Mouse (Mus musculus) neural tube, embryonic 10.5 days (tissue): ENCODE measurements around the gene Cirbp.

Source experiments
- DNase-seq: peaks from one replicate; pipeline ENCODE4 v3.0.0-alpha.2; 2017; ENCODE audit warnings: low spot score; ENCODE audit errors: extremely low spot score

The Cirbp gene

DNA sequence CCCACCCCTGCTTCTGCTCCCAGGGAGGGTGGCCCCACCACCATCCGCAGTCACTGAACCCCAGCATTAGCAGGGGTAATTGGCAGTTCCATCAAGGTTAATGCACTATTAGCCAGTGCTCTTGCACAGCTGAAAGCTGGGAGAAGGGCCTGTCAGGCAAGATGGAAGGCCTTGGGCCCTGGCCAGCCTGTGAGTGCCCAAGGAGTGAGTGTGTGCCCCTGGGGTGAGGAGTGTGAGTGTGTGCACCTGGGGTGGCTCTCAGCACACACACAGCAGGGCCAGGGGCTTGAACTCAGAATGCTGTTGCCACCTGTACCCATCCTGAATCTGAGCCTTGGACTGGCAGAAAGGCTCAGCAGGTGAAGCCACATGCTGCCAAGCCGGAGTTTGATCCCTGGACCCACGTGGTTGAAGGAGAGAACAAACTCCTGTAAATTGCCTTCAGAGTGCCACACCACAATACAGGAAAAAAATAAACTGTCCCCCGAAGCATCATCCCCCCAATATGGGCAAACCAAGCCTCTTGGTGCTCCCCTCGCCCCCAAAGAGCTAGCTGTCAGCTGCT, 10.6 kb downstream of the Cirbp start:
- no peak for DNase-seq

DNA sequence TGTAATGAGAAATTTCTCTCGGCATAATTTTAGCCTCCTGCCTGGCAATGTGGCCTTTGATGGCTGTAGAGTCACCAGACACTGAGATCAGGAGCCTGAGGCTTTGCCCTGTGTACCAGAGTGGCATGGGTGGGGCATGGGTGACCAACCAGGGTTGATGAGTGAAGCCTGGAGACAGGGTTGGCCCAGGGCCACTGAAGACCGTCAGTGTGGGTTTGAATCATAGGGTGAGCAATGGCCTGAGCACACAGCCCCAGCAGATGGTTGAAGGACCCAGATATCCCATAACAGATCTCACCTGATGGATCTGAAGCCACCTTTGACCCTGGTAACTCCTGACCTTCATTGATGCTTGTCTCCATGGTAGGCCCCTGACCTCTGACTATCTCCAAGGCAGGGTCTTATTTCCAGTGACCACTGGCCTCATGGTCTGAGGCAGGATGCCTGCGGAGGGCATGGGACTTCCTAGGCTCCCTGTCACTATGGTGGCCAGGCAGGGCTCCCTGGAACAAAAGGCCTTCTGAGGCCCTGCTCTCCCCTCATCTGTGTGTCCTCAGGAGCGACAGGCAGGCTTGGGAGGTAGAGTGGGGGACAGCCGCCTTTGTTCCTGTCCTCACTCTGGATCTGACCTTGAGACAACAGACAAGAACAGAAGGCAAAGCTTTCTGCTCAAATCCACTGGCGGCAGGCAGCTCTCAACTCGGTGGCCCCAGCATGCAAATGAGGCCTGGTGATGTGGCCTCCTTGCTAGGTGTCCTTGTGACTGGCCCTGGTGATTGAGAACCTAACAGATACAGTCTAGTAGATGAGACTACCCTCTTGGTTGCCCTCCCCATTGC, 11.9 kb downstream of the Cirbp start:
- no peak for DNase-seq

DNA sequence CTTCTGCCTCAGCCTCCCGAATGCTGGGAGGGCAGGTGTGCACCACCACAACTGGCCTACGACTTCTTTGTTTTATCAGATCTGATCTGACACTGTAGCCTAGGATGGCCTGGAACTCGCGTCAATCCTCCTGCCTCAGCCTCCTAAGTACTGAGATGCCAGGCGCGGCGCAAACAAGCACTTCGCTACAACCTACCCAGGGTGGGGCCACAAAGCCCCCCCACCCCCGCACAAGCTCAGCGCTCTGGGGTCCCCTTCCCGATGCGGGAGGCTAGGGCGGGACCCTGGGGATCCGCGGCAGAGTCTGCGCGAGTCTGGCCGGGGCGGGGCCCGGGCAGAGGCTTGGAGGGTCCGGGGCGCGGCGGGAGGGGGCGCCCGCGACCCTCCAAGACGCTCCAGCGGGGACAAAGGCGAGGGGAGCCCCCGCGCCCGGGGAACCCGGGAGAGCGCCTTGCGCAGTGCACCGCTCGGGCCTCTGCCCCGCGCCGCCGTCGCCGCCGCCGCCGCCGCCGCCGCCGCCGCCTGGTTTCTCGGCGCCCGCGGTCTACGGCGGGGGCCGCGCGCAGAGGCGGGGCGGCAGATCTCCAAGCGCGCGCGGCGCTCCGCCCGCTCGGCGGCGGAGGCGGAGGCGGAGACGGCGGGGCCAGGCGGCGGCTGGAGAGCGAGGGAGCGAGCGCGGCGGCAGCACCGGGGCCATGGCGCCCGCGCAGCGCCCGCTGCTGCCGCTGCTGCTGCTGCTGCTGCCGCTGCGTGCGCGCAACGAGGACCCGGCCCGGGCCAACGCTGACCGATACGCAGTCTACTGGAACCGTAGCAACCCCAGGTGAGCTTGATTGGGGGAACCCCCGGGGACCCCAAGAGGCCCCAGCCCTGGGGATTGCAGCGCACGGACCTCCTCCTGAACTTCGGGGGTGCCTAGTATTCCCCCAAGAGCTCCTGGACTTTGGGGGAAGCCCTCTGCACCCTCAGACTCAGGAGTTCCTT, 13.6 kb downstream of the Cirbp start, which contains the start of gene Efna2:
TSS of gene Efna2 (plus strand) at position 415 of the 984 bp plus-strand sequence.
- DNase-seq, result peak; percentile 77

DNA sequence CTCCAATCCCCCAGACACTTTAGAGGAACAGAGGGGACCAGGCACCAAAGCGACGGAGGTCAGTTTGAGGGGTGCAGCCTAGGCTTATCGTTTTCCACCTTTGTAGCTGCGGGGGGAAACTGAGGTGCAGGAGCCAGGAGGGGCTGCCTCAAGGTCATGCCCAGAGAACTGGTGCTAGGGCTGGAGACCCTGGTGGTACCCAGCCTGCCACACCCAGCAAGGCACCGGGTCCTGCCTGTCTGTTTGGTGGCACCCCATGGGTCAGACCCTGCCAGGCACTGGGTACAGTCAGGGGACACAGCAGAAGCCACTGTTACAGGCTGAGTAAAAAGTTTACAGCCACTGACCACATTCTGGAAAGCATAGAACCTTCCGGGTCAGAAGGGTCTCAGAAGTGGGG, 14.5 kb downstream of the Cirbp start:
- DNase-seq, result no peak

GRCm38 (mm10) chr10:80180823-80181222, 15.0 kb downstream of the Cirbp start:
- no peak for DNase-seq

DNA sequence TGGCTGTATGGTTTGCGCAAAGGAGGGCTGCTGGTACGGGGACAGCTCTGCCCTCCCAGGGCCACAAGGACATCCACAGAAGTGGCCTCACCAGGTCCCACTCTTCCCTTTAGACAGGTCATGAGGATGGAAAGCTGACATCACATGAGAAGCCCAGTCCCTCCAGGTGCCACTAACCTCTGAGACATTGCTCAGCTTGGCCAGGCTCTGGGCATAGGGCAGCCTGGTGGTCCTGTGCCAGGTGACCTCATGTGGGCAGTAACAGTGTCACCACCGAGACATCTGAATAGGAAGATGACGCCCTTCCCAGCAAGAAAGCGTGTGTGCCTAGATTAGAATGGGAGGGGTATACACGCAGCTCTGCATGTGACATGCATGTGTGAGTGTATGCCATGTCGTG, 16.8 kb downstream of the Cirbp start:
- DNase-seq, result no peak

DNA sequence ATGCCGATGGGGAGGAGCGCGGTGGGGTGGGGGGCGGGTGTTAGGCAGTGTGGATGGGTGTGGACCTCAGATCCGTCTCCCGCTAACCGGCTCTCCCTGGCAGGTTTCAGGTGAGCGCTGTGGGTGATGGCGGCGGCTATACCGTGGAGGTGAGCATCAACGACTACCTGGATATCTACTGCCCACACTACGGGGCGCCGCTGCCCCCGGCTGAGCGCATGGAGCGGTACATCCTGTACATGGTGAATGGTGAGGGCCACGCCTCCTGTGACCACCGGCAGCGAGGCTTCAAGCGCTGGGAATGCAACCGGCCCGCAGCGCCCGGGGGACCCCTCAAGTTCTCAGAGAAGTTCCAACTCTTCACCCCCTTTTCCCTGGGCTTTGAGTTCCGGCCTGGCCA, 20.9 kb downstream of the Cirbp start:
- DNase-seq, result no peak

GRCm38 (mm10) chr10:80187739-80188138, 22.0 kb downstream of the Cirbp start:
- no peak for DNase-seq

- no peak for DNase-seq
These were observed 22.8 kb downstream of the Cirbp start for GRCm38 (mm10) chr10:80188453-80189024.

GRCm38 (mm10) chr10:80189999-80190398, 24.2 kb downstream of the Cirbp start:
- DNase-seq, result peak; percentile 53

DNA sequence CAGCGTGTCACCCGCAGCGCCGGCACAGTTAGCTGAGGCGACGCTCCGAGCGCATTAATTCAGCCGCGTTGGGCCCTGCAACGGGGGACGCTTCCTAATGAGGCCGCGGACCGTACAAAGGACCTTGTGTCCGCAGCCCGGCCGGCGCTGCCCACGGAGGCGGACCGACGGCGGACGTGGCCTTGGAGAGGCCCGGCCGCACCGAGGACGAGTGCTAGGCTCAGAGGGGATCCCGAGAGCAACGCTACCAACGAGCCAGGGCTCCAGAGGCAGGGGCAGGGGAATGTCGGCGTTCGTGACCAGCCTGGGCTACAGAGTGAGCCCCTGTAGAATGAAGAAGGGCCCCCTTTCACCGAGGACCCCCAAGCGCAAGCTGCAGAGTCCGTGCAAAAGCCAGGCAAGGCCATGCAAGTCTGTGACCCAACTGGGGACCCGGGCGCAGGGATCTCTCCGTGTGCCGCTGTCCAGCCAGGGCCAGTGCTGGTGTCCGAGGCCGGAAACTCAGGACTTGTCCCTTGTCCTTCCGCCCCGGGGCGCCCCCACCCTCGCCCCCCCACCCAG, 24.8 kb downstream of the Cirbp start:
- DNase-seq, result peak; percentile 79

DNA sequence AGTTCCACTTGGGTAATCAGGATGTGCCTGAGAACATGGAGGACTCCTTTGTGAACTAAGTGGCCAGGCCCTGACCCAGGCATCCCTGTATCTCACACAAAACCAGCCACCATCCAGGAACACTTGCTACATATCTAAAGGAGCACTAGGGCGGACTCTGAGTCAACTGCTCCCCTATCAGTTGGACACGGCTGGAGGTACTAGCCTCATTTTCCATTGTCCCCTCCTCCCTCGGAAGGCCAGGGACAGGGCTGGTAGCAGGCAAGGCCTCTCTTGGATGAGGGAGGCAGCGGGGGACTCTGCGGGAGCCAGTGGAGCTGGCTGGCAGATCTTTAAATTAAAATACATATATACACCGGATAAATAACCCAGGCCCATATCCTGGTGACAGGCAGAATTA, 28.2 kb downstream of the Cirbp start:
- DNase-seq, result no peak

DNA sequence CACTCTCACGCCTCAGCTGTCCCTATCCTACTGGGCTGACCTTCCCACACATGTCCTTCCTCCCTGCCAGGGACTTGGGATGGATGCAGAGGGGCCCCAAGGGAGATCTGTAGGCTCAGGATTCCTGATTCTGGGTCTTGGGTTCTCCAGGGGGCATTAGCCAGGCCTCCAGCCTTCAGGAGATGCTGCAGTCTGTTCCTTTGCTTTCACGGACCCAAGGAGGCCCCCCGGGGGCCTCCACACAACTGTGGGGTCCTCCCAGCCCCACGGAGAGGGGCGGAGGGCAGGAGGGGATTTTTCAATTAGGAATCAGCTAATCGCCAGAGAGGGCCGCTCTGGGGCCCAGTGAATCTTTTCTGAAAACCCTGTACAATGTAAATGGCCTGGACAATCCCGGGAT, 28.7 kb downstream of the Cirbp start:
- DNase-seq, result no peak

- DNase-seq, result no peak
These were observed 30.4 kb downstream of the Cirbp start for GRCm38 (mm10) chr10:80196167-80196566.

DNA sequence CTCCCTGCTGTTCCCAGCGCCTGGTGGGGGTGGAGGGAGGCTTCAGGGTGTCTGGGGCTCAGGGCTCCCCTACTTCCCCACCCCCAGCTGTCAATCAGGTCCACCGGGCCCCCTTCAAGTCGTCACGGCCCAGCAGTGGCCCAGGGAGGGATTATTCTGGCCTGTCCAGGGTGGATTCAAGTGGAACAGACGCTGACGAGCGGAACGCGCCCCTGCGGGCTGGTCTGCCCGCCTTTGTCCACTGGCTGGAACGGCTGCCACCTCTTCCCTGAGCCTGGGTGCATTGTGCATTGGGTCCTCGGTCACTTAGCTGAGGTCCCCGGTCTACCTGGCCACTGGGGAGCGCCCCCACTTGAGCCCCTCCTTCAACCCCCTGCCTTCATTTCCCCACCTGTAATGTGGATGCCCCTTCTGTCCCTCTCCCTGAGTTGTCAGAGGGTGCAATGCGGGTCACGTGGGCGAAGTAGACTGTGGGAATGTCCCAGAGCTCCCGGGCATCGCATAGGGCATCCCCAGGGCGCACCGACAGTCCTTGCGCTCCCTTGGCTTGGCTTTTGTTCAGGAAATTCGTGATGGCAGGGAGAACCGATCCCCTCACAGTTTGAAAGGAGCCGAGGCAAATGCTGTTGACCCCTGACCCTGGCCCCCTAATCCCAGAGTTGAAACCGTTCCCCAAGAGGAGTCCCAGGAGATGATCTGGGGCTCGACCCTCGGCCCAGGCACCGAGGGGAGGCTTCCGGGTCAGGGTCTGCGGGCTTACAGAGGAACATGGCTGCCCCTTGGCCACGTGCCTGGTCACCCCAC, 31.2 kb downstream of the Cirbp start:
- no peak for DNase-seq

- peak; percentile 82 for DNase-seq
These were observed 33.7 kb downstream of the Cirbp start for GRCm38 (mm10) chr10:80199440-80200008.

DNA sequence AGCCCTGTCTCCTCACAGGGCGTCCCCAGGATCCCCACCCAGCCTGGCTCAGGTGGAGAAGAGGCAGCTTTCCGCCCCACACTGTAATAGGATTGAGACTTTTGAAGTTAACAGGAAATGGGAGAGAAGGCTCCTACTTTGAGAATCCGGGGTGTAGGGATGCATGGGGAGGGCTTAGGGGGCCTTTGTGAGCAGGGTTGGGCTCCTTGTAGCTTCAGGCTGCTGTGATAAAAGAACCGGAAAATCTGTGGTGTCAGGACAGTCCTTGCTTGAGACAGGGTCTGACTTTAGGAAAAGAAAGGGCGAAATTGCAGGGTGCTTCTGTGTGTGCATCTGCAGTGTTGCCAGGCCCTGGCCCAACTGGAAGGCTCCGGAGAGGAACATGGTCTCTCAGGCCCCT, 34.7 kb downstream of the Cirbp start:
- DNase-seq, result no peak

DNA sequence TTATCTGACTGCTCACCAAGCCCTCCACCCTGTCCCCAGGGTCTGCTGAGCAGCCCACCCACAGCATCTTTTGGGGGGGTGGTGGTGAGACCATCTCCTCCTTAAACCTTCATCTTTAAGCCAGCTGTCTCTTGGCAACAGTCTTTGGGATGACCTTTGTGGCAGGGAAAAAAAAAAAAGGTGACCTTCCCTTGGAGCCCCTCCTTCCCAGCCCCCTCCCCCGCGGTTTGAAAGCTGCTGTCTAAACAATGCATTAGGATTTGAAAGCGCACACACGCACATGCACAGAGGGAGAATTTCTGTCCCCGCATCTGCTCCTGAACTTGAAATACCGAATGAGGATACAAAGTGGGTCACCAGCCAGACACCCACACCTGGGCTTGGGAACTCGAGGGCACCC, 38.3 kb downstream of the Cirbp start:
- DNase-seq, result no peak

- no peak for DNase-seq
These were observed 41.4 kb downstream of the Cirbp start for GRCm38 (mm10) chr10:80207201-80207600.

DNA sequence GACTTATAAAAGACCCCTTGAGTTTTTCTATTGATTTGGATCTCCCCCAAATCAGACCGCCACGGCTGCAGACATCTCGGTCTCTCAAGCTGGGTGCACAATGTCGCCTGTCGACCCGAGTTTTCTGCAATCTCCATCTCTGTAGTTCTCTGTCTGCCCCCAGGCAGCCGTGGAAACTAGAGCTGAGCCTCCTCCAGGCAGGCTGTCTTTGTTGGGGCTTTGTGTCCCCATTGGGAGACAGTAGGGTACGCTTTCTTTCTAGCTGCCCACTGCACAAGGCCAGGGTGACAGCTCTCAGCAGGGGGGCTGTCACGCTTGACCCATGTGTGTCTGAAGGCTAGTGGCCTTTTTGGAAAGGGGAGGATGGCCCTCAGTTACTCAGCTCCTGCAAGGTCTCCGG, 41.9 kb downstream of the Cirbp start:
- no peak for DNase-seq
